Mouse (Mus musculus): ENCODE data around the gene Dmbx1.

GRCm38 (mm10) chr4:115963751-115964150, 24.0 kb upstream of the Dmbx1 start:
- TF ChIP-seq TAL1 (IDR thresholded peaks at IDR 0.05; ENCODE audit: low read length) (no peak), CTCF (IDR thresholded peaks at IDR 0.05 in 2 of 3, conservative IDR thresholded peaks at IDR 0.05 in 1 of 3; ENCODE audit: control insufficient read depth in 1 of 3, insufficient read depth in 1 of 3, low read depth in 2 of 3, low read length in 3 of 3, poor library complexity in 1 of 3, severe bottlenecking in 1 of 3) (no peak), RCOR1 (IDR thresholded peaks at IDR 0.05; ENCODE audit: low read depth, low read length) (no peak), EP300 (IDR thresholded peaks at IDR 0.05; ENCODE audit: low read depth in 1 of 2, low read length in 2 of 2) (no peak), ZMIZ1 (IDR thresholded peaks at IDR 0.05; ENCODE audit: low read depth, low read length) (no peak), MAFK (IDR thresholded peaks at IDR 0.05; ENCODE audit: borderline replicate concordance, low read depth, low read length) (no peak), POLR2A (IDR thresholded peaks at IDR 0.05; ENCODE audit: control insufficient read depth in 1 of 2, insufficient read depth in 1 of 2, low read depth in 1 of 2, low read length in 2 of 2, poor library complexity in 1 of 2) (no peak)
